Mouse (Mus musculus) kidney, postnatal 4 days (tissue): ENCODE data around the gene Bcap31.

ENCODE experiments used
- DNase-seq, 2 experiments: peaks; one replicate each; pipeline ENCODE4 v3.0.0; 2021; ENCODE audit warnings: mixed read lengths in 2 of 2

Bcap31 gene

GRCm38 (mm10) chrX:73676668-73677067 is 39.3 kb downstream of the Bcap31 start:
- no peak for DNase-seq

DNA sequence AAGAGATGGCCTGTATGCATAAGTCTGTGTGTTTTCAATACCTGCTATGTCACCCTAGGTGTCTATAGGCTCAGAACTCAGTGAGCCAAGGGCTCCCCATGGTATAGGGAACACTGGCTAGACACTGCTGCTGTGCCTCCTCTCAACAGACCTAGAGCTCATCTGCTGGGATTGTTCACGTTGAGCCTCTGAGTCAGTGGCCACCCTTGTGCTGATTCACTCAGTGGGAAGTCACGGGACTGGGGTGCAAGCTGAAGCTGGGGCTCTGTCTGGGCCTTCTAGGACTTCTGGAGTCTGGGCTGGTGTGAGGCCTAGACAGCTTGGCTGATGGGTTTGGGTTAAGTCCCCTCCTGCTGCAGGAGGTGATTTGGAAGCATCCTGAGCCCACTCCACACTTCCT is 40.7 kb downstream of the Bcap31 start:
- DNase-seq, result no peak

GRCm38 (mm10) chrX:73673968-73674661 is 41.9 kb downstream of the Bcap31 start:
- peak; percentile 56 to 73 for DNase-seq

DNA sequence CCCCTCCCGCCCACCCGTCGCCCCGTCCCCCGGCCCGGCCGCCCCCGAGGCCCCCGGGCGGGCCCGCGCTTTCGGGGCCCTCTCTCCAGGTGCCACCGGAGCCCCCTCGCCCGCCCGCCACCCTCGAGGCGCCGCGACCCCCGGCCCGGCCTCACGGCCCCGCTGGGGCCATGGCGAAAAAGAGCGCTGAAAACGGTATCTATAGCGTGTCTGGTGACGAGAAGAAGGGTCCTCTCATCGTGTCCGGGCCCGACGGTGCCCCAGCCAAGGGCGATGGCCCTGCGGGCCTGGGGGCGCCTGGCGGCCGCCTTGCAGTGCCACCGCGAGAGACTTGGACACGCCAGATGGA is 42.4 kb downstream of the Bcap31 start:
- DNase-seq, result no peak

- peak; percentile 82 to 86 for DNase-seq
Observed at GRCm38 (mm10) chrX:73672879-73673618, 42.9 kb downstream of the Bcap31 start, which contains the start of gene Slc6a8. Gene Slc6a8, plus strand, starts transcription at chrX:73673150.

DNA sequence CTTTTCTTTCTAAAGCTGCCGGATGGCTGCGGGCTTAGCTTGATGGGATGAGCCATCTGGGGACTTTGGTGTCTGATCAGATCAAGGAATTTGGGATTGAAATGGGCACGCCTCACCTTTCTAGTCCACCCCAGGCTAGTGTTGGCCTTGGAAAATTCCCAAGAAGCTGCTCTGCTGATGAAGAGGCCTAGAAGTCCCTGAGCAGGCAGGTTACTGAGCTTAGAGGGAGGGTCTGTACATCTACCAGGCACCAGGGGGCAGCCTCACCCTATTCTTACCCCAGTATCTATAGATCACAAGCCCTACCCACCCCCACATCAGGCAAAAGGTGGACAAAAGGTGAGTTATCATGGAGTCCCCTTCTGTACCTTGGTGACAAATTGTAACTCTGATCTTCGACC is 43.9 kb downstream of the Bcap31 start:
- DNase-seq, result peak; percentile 68 to 76

DNA sequence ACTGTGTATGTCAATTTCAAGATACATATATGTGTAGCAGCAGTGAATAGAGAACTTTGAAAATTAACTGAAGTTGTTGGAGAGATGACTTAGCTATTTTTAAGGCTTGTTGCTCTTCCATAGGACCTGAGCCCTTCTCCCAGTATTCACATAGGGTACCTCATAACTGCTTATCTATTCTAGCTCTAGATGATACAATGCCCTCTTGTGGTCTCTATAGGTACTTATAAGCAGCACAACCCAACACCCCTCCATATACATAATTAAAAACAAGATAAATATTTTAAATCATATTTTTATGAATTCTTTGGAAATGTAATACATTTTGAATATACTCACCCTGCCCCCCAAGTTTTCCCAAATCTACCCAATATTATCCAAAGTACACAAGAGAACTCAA is 52.8 kb downstream of the Bcap31 start:
- no peak for DNase-seq

GRCm38 (mm10) chrX:73660284-73660665 is 55.7 kb downstream of the Bcap31 start:
- no peak for DNase-seq

GRCm38 (mm10) chrX:73659575-73660283 is 56.2 kb downstream of the Bcap31 start, which contains the start of gene Pnck:
Gene Pnck, minus strand, starts transcription at chrX:73660117.
- DNase-seq, result peak; percentile 45 to 63

- no peak for DNase-seq
Observed at GRCm38 (mm10) chrX:73658936-73659574, 56.9 kb downstream of the Bcap31 start.

- DNase-seq, result no peak
Observed at GRCm38 (mm10) chrX:73658391-73658790, 57.6 kb downstream of the Bcap31 start.

DNA sequence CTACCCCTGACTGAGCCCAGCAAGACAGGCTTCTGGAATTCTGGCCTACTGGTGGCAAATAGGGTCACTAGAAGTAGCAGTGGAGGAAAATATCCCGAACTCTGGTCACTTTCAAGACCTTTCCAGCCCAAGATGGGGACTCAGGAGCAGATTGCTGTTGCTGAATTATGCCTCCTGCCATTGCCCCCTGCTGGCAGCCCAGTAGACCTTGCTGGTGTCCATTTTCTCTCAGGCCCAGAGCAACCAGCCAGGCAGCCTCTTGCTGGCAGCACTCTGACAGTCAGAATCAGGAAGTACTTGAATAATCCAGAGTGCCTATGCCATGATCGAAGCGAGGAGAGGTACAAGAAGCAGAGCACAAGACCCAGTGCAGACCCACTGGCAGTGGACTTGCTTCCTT is 60.4 kb downstream of the Bcap31 start:
- peak; percentile 59 to 69 for DNase-seq

DNA sequence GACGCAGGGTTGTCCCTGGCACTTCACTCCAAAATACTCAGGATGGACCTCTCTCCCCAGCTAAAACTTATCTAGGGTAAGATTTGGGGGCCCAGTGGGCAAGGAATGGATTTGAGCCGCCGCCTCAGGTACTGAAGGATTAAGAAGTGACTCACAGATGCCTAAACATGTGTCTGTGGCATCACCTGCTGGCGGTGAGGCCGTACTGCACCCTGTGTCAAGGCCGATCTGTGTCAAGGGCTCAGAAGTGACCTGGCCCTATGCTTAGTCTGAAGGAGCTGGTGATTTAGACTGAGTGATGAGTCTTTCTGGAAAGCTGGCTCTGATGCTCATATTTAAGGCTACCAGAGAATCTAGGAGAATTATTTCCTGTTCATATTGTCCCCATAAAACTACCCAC is 61.8 kb downstream of the Bcap31 start:
- DNase-seq, result peak; percentile 71 to 84

DNA sequence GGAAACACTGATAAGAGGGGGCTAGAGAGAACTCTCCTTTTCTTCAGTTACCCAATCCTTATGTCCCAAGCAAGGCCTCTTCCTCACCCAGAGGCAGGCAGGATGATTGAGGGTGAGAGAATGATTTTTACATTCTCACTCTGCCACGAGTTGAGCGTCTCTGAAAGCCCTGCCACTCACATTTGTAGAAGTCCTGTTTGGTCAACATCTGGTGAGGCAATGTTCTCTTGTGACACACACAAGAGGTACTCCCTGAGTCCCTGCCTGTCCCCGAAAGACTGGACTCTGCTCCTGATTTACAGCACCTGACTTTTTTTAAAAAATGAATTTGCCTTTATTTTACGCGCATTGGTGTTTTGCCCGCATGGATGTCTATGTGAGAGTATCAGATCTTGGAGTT is 62.6 kb downstream of the Bcap31 start:
- DNase-seq, result no peak

DNA sequence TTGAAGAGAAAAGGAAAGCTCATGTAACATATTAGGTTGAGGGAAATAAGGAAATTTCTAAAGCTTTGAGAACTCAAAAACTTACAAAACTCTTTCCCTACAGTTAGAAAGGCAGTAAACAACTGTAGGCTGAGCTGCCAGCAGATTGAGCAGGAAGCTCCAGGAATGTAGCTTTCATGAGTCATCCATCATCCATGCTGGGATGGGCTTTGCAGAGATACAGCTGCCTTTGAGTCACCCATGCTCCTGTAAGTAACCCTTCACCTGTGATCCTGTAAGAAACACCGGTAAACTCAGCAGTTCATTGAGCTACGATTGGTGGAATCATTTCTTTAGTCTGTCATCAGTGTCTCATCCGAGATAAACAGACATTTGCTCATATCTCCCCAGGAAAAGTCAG is 65.1 kb downstream of the Bcap31 start:
- no peak for DNase-seq

GRCm38 (mm10) chrX:73645121-73645520 is 70.9 kb downstream of the Bcap31 start:
- DNase-seq, result no peak

DNA sequence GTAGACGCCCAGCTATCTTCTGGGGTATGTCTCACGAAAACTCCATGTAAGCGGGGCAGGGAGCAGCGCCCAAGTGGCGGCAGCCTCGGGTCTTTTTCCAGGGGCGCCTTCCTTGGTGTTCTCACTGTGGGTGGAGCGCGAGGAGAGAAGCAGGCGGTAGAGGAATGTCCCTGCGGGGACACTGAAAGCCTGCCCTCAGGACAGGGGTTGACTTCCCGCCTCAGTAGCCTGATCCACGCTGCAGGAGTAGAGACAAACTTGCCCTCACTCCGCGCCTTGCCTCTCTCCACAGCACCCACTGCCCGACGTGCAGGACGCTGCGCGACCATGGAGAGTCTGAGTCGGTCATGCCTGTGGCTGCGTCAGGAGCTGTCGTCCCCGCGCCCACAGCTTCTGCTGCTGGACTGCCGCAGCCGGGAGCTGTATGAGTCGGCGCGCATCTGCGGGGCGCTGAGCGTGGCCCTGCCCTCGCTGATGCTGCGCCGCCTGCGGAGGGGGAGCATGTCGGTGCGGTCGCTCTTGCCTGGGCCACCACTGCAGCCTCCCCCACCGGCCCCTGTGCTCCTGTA is 76.0 kb downstream of the Bcap31 start:
- peak; percentile 20 to 53 for DNase-seq

DNA sequence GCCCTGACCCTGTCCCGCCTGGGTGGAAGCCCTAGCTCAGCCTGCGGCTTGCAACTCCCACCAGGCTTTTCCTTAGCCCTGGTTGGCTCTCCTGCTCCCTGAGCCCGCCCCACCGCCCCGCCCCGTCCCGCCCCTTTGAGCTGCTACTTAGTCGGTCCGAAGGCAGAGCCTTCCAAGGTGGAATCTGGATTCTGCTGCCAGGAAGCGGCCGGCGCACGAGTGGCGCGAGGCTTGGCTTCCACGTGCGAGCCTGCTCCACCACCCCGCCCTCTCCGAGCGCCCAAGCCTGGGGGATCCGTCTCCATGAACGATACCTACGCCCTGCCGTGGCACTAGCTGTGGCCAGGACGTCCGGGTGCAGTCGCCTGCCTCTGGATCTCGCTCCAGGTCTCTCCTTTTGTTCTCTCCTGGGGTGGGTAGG is 76.7 kb downstream of the Bcap31 start, which contains the start of gene Dusp9:
TSS of gene Dusp9 (plus strand) at position 165 of the 421 bp plus-strand sequence.
- peak; percentile 56 to 73 for DNase-seq

GRCm38 (mm10) chrX:73637415-73637814 is 78.6 kb downstream of the Bcap31 start:
- peak; percentile 42 to 60 for DNase-seq
